Mouse (Mus musculus) embryo, embryonic 10.5 days (tissue): Measurements from ENCODE around the gene Gm34302.
"Not testable (repeated sequence)": the region's sequence is repeated elsewhere in the genome, so short reads cannot be mapped to it uniquely, and the experiment has no call there.

Experiments
- DNase-seq: peaks from one replicate; pipeline ENCODE4 v3.0.0-alpha.2; 2015; ENCODE audit warnings: low spot score

Gene Gm34302

DNA sequence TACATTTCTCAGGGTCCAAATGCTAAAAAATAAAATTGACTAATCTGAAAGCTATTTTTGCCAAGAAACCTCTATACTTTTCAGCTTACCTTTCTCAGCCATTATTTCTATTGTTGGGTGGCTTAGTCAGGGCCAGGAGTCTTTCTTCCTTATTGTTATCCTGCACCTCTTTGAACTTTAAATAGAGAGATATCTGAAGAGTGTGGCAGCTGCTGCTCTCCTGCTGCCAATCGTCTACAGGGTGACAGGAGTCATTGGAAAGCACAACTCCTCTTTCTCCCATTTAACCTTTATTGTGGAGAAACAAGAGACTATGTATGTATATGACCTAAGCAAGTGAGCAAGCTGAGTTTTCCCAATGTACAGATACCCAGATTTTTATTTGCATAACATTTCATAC, at the start of gene Gm34302:
Gene Gm34302 (minus strand): TSS at position 154 of the 400 bp plus-strand sequence.
- DNase-seq: no peak

GRCm38 (mm10) chr3:63531847-63532246, 48.2 kb upstream of the Gm34302 start:
- DNase-seq: no peak

DNA sequence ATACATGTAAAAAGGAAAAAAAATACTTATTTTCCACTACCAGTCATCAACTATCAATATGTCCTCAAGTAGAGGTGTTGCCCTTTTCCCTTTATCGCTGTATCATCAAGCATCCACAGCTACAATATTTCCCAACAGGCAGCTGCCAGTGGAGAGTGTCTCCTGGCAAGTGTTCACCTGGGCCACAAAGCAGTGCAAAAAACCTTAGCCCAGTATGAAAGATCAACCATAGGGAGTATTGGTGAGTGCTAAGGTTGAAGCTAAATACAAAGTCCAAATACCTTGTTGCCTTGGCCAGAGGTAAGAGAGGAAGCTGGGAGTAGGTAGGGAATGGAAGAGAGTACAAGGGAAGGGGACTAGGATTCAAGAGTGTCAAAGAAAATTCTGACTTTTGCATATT, 34.0 kb upstream of the Gm34302 start:
- no peak for DNase-seq

DNA sequence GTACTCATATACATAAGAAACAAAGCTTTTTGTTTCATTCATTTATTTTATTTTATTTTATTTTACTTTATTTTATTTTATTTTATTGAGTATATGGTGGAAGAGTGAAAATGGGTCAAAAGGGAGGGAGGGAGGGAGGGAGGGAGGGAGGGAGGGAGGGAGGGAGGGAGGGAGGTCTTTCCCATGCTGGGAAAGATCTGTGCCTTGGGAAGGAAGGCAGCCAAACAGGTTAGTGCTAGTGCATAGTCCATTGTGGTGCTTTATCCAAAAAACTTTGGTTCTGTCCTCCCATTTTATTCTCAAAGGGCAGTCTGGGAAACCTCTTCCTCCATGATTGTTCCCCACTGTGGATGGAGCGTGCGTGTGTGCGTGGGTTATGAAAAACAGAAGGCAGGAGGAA, 32.6 kb upstream of the Gm34302 start:
- DNase-seq: not testable (repeated sequence)

DNA sequence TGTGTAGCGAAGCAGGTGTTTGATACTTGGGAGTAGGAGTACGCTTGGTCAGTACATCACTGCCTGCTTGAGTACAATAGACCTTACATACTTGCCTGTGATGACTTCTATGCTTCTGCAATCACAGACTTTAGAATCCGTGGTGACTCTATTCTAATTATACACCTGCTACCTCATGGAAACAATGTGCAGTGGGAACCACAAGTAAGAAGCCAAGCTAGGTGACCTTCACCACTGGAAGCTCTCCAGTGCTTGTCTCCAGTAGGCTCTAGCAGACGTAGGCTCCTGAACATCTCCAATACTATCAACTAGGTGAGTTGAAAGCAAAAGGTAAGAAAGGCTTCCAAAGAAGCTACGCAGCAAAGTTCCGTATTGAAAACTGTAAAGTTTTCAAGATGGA, 27.6 kb upstream of the Gm34302 start:
- no peak for DNase-seq

DNA sequence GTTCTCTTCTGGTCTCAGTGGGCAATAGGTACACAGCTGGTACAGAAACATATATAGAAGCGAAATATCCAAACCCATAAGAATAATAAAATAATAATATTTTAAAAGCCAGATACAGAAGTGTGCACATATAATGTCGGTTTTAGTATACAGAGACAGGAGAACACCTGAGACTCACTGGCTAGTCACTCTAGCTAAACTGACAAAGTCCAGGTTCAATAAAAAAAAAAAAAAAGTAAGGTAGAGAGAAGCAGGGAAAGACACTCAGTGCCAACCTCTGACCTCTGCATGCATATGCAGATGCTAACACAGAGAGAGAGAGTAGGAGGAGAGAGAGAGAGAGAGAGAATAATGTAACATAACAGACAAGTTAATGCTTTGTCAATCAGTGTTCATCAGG, 25.8 kb upstream of the Gm34302 start:
- DNase-seq: no peak

GRCm38 (mm10) chr3:63508924-63509323, 25.2 kb upstream of the Gm34302 start:
- DNase-seq: no peak

- DNase-seq: no peak
These were observed 20.8 kb upstream of the Gm34302 start for GRCm38 (mm10) chr3:63504433-63504832.

- peak; percentile 13 for DNase-seq
These were observed 11.1 kb upstream of the Gm34302 start for GRCm38 (mm10) chr3:63494625-63495382.

- peak; percentile 29 for DNase-seq
These were observed 9.9 kb upstream of the Gm34302 start for GRCm38 (mm10) chr3:63493563-63493962.

DNA sequence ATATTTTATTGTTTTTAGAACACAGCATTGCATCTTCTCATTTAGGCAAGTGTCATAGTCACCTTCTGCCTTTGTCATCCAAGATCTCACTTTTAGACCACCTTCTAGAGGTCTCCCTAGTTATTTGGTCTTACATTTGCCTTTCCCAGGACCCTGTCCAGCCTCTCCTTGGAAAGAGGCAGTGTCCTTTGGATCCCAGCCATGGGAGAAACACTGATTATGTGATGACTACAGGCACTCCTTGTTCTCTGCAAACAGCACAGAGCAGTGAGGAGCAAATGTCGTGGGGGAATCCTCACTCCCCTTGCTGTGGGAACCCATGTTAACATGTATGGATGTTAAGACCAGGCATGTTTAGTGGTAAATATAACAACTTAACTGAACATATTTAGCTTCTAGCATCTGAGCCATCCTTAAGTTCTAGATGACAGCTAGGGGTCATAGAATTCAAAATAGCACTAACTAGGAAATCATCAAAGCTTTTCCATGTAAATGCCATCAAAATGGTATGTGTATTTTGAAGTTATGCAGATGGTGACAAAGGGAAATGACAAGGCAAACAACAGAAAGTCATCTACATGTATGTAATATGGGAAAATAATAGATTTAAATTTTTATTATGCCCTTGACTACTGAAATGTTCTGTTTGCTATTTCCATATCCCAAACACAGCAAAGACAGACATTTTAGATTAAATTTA, 43.1 kb downstream of the Gm34302 start:
- no peak for DNase-seq

- DNase-seq: no peak
These were observed 43.9 kb downstream of the Gm34302 start for GRCm38 (mm10) chr3:63439738-63440137.

GRCm38 (mm10) chr3:63438898-63439297, 44.8 kb downstream of the Gm34302 start:
- no peak for DNase-seq
